Mouse (Mus musculus): Measurements from ENCODE around the gene Prkaa1.

Prkaa1 gene

GRCm38 (mm10) chr15:5143361-5144020 lies at the start of gene Prkaa1:
Gene Prkaa1 (plus strand): TSS chr15:5143861.
- no peak for DNase-seq (ENCODE audit: extremely low spot score)

GRCm38 (mm10) chr15:5095534-5096301 lies 47.9 kb upstream of the Prkaa1 start:
- no peak for DNase-seq (ENCODE audit: extremely low spot score)

GRCm38 (mm10) chr15:5097376-5097775 lies 46.3 kb upstream of the Prkaa1 start:
- no peak for DNase-seq (ENCODE audit: extremely low spot score)

- DNase-seq (ENCODE audit: extremely low spot score) = no peak
Measured at GRCm38 (mm10) chr15:5102312-5102711, 41.3 kb upstream of the Prkaa1 start.

GRCm38 (mm10) chr15:5105891-5106290 lies 37.8 kb upstream of the Prkaa1 start:
- no peak for DNase-seq (ENCODE audit: extremely low spot score)

- no peak for DNase-seq (ENCODE audit: extremely low spot score)
Measured at GRCm38 (mm10) chr15:5106293-5106692, 37.4 kb upstream of the Prkaa1 start.

GRCm38 (mm10) chr15:5107686-5108654 lies 35.7 kb upstream of the Prkaa1 start, which contains the start of gene Card6:
Gene Card6 (minus strand): TSS chr15:5108539.
- no peak for DNase-seq (ENCODE audit: extremely low spot score)

DNA sequence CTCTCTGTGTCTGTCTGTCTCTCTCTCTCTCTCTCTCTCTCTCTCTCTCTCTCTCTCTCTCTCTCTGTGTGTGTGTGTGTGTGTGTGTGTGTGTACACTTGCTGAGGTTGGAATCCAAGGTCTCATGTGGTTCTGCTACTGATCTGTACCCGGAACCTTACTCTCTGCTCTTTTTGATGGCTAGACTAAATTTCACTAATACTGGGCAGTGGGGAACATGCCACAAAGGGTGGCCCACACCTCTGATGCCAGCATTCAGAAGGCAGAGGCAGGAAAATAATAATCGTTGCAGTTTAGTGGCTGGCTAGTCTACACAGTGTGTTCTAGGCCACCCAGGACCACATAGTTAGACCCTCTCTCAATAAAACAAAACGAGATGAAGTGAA lies 35.0 kb upstream of the Prkaa1 start:
- DNase-seq (ENCODE audit: extremely low spot score) = no peak

GRCm38 (mm10) chr15:5112651-5113050 lies 31.0 kb upstream of the Prkaa1 start:
- DNase-seq (ENCODE audit: extremely low spot score) = no peak

GRCm38 (mm10) chr15:5115173-5115572 lies 28.5 kb upstream of the Prkaa1 start:
- no peak for DNase-seq (ENCODE audit: extremely low spot score)

- peak; percentile 99 for DNase-seq (ENCODE audit: extremely low spot score)
Measured at GRCm38 (mm10) chr15:5116270-5117030, 27.2 kb upstream of the Prkaa1 start, which contains the start of gene Rpl37. Gene Rpl37 (plus strand): TSS chr15:5116645.

DNA sequence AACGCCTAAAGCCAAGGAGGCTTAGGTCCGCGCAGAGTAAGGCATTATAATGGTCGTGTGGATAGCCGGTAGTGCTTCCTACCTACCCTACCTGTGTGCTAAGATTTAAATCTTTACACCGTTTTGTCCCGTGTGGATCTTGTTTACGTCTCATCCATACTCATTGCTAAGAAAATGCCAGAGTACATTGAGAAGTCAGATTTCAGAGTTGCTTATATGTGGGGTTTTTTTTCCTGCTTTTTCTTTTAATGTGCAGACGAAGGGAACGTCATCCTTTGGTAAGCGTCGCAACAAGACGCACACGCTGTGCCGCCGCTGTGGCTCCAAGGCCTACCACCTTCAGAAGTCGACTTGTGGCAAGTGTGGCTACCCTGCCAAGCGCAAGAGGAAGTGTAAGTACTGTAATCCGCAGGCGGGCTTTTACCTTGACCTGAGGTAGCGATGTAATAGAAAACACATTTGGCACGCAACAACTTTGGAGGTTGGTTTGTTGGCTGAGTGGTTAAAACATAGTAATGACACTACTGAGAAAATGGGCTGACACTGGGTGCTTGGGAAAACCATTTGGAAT lies 26.5 kb upstream of the Prkaa1 start:
- no peak for DNase-seq (ENCODE audit: extremely low spot score)

DNA sequence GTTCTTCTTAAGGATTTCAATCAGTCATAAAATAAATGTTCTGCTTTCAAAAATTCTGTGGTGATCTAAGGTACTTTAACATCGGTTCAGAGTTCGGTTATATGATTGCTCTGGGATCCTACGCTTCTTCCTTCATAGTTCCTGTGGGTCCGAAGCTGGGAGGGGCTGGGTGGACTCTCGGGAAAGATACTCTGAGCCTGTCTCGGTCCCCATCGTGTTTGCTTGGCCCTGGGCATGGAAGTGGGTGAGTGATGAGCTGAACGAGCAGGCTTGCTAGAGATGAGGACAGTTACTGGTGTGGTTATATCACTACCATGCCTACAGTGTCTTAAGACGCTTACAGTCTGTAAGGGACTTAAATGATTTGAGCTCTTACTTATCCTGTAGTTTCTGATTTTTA lies 25.0 kb upstream of the Prkaa1 start:
- DNase-seq (ENCODE audit: extremely low spot score) = no peak

DNA sequence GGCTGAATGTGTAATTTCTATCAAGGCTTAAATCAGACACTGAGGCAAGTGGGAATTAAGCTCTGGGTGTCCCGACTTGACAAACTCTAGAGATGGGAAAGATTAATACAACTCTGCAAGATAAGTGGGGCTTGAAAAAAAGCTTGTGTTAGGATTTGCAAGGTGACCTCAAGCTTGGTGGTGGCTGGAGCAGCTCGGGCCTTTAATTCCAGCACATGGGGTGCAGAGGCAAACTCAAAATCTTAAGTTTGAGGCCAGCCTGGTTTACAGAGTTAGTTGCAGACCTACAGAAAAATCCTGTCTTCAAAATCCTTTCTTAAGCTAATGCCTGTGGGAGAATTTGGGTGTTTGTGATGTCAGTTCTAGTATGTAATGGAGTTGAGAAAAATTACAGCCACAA lies 24.5 kb upstream of the Prkaa1 start:
- no peak for DNase-seq (ENCODE audit: extremely low spot score)

GRCm38 (mm10) chr15:5119707-5120106 lies 24.0 kb upstream of the Prkaa1 start:
- DNase-seq (ENCODE audit: extremely low spot score) = no peak

DNA sequence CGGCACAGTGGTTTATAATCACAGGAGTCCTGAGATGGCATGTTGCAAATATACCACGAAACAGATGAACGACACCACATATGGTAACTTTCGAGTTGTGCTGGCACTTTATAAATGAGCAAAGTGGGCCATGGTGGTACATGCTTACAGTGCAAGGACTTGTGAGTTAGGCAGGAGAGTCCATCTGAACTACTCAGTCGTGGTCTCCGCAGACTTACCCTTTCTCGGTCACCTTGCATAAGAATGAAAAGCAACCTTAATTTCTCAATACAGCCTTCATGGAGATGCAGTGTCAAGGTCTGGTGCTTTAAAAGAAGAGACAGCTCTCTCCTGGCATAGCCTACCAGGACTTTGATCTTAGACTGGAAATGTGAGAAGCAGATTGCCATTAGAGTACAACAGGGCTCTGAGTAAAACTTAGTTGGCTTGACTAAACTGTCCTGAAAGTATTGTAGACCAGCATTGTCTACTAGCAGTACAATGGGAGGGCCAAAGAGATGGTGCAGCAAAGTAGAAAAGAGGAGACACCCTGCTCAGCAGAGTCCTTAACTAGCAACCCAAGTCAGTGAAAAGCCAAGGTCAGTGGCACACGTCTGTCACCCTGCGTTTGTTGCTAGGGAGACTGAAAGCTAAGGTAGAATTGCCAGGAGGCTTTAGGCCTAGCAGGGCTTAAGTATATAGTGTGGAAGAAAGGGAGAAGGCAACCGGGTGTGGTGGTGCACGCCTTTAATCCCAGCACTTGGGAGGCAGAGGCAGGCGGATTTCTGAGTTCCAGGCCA lies 21.9 kb upstream of the Prkaa1 start:
- no peak for DNase-seq (ENCODE audit: extremely low spot score)

GRCm38 (mm10) chr15:5126456-5126855 lies 17.2 kb upstream of the Prkaa1 start:
- no peak for DNase-seq (ENCODE audit: extremely low spot score)

DNA sequence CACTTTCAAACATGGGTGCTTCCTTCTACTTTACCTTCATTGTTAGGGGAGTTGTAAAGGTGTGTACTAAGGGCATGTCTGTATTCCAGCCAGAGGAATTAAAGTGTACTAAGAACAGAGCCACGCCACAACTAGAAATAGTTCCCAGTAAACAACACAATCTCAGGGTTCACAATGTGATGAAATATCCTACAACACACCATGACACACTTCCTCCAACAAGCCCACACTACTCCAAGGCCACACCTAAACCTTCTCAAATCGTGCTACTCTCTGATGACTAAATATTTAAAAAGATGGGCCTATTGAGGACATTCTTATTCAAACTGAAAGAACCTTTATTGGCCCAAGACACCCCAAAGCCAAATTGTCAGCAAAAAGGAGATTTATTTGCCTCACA lies 16.2 kb upstream of the Prkaa1 start:
- DNase-seq (ENCODE audit: extremely low spot score) = no peak

DNA sequence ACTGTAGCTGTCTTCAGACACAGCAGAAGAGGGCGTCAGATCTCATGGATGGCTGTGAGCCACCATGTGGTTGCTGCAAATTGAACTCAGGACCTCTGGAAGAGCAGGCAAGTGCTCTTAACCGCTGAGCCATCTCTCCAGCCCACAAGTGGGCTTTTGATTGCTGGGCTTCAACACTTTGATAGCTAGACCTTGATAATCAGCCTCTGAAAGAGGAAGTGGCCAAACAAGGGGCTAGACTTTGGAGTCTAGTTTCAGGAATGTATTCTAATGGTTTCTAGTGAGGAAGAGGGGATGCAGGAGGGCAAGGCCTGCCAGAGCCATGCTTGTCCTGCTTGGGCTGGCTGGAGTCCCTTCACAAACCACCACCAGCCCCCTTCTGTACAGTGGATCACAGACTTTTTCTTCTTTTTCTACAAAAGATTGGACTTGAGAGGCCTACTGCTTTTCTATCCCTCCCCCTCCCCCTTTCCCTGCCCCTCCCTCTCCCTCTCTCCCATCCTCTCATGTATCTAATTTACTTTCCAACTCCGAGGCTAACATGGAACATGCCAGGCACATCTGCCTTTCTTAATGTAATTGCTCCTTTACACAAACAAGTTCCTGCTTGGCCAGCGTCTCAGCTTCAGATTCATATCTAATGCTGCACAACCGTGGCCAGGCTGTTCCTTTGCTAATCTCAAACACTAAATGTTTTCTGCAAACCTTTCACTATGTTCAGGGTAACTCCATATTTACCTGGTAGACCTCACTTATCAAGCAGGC lies 15.3 kb upstream of the Prkaa1 start:
- DNase-seq (ENCODE audit: extremely low spot score) = no peak
